Mouse (Mus musculus) mouse embryonic stem cell (cell line): ENCODE data around the gene Kidins220.

ENCODE experiments used
- in situ Hi-C, 2 experiments: fragments of 300-500 bp; cut with MboI; formaldehyde crosslinking; loops; 1 replicate in 1 of 2; 3 replicates in 1 of 2; pipeline ENCODE4 v1.14.3; 2019 to 2020; ENCODE audit warnings: low sequenced_read_pairs in 2 of 2, low pct_unique_long_range_greater_than_20kb in 1 of 2, mixed read lengths in 1 of 2; ENCODE audit not compliant: unreplicated experiment in 1 of 2

Gene Kidins220

GRCm38 (mm10) chr12:24958526-24958925, 16.2 kb upstream of the Kidins220 start:
- in situ Hi-C loops = no loop called here

- in situ Hi-C loops = no loop called here
Measured at GRCm38 (mm10) chr12:24961821-24962220, 12.9 kb upstream of the Kidins220 start.

DNA sequence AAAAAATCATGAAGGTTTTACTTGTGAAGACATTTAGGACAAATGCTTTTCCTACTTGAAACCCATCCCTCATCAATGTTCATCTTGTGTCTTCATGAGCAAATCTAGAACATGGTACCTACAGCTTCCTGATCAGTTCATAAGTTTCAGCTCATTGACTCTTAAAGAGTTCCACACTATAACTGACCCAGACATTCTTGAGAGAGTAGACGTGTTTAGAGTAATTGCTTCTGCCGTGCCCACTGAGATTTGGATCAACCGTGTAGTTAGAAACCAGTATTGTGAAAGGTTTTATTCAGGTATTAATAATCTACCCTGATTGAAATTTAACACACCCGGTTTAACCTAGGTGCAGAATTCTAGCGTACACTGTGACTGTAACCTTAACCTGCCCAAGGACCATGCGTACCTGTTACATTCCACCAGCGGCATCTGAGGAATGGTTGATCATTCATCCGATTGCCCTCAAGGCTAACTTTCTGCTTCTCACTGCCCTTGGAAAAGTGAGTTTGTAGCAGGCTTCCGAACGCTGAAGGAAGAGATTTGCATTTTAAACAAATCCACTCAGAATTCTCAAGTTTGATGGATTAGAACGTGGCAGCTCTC, 12.3 kb upstream of the Kidins220 start:
- in situ Hi-C loops = no loop called here

DNA sequence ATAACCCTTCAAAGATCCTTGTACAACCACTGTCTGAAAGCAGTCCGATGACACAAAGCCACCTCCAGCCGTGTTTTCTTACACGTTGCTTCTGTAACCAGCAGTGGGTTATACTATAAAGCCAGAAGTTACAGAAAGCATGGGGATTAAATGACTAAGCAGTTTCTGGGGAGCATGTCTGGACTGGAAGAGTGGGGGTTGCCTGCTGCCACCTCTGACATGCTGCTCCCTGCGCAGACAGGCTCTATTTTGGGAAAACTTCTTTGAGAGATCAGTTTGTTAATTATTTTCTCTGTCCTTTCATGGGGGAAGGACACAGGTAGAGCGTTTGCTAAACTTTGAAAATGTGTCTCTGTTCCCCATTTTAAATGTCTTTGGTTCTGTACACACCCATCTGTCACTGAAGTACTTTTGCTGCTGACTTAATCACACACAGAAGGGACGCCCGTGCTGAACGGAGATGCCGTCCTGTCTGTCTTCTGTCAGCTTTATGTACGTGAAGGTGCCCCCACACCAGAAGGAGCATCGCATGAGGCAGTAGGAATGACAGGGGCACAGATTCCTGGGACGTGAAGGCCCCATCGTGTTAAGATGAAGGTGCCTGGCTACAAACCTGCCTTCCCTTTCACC, 11.2 kb upstream of the Kidins220 start:
- in situ Hi-C loops = no loop called here

DNA sequence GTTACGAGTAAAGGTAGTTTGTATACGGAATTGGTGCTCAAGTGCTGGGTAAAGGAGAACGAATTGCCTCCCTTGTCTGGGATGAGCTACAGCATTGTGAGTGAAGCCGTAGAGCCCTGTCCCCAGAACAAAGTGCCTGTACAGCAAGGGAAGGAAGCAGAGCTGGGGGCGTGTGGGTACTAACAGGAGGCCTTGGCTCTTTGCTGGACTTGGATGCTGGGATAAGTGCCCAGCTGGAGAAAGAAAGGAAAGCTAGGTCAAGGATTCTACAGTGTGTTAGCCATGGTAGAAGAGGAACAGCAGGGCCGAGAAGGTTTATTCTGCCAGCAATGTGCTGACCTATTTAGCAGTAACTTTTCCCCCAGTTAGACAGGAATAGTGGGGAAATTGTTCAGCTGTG, 9.3 kb upstream of the Kidins220 start:
- in situ Hi-C loops = no loop called here

DNA sequence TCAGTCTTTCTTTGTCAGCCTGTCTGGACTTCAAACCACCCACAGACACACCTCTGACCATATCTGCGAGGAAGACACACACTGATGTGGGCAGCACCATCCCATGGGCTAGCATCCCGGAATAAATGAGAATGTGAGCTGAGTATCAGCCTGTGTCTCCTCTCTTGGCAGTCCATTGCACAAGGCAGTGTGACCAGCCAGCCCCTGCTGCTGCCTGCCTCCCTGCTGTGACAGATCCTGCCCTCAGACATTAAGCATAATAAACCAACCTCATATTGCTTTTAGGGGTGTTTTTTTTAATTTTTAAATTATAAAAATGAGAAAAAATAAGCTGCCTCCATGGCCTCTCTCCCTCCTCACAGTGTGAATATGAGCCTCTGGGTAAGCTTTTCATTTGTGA, 8.7 kb upstream of the Kidins220 start:
- in situ Hi-C loops = no loop called here

- in situ Hi-C loops = no loop called here
Measured at GRCm38 (mm10) chr12:24971490-24972200, 3.1 kb upstream of the Kidins220 start.

DNA sequence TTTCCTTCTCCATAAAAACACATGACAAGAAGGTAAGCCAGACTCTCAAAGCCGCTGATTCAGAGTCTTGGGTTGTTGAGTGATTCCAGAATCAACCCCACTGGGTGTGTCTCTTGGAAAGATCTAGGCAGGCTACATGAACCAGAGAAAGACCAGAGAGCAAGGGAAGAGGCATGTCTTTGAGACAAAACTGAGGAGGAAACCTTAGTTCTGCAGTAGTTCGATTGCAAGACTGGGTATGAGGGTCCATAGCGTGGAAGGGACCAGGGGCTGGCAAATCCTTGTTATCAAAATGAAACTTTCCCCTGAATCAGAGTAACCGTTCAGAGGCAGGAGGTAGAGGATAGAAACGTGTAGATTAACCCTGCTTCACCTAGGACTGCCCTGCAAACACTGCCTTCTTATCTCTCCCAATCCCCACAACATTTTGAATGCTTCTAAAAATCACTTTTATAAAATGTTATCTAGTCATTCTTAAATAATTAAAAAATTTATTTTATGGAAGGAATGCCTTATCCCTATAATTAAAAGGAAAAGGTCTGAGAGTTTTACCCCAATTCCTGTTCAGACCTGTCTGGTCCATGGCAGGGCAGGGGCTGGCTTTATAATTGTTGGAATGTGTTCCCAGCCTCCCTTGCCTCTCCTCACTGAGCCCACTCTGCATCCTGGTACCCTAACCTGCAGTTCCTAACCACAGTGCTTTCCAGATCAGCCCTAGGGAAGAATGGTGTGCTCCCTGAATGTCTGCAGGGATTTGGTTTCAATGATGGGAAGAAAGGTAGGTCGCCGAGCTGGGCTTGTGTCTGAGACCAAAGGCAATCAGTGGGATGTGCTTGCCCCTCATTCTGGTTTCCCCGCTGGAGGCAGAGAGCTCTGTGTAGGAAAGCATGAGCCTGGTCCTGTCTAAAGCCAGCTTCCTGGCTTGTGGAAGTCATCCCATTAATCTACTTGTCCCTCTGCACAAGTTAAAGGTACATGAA, 2.1 kb upstream of the Kidins220 start:
- in situ Hi-C loops = no loop called here

- in situ Hi-C loops = no loop called here
Measured at GRCm38 (mm10) chr12:24973586-24973985, 1.1 kb upstream of the Kidins220 start.

DNA sequence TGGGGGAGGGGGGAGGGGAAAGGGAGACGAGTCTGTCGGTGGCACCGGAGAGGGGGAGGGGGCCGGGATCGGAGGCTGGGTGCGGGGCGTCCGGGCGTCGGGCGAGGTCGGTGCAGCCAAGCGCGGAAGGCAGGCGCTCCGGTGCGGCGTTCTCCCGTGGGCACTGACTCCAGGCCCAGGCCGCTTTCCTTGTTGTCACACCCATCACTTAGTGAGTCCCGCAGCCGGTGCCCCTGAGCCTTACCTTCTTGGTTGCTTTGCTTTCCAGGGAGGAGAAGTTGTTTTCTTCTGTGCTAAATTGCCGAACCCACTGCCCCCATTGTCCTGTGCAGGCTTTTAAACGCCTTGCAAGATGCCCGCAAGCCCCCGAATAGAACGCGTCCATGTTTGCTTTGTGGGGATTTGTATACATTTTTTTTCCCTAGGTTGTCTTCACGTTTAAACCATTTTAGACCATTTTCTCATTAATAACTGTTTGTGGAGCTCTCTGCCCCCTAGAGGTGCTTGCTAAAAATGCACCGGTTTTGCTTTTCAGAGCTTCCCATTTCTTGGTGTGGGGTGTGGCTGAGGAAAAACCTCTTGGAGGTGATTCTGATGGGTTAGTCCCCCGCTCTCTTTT, 499 bp downstream of the Kidins220 start:
- in situ Hi-C loops = no loop called here

DNA sequence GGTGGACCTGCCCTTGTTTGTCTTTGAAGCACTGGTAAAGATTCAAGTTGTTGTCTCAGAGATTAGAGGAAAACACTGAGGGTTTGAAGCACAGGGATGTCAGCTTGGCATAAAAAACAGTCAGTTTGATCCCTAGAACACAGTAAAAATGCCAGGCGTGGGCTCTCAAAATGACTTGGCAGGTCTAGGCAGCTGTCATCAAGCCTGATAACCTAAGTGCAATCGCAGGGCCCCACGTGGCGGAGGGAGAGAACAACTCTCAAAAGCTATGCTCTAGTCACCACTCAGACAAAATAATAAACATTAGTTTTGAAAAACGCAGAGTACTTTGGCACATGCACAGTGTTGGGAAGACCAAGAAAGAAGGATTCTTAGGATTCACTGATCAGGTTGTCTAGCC, 10.5 kb downstream of the Kidins220 start:
- in situ Hi-C loops = no loop called here

- in situ Hi-C loops = no loop called here
Measured at GRCm38 (mm10) chr12:24995350-24995749, 20.6 kb downstream of the Kidins220 start.

- in situ Hi-C loops = no loop called here
Measured at GRCm38 (mm10) chr12:25005350-25005749, 30.6 kb downstream of the Kidins220 start.

GRCm38 (mm10) chr12:25009957-25010356, 35.2 kb downstream of the Kidins220 start:
- in situ Hi-C loops = no loop called here

- in situ Hi-C loops = no loop called here
Measured at GRCm38 (mm10) chr12:25010416-25010815, 35.7 kb downstream of the Kidins220 start.

GRCm38 (mm10) chr12:25011733-25012367, 37.1 kb downstream of the Kidins220 start:
- in situ Hi-C loops = no loop called here

DNA sequence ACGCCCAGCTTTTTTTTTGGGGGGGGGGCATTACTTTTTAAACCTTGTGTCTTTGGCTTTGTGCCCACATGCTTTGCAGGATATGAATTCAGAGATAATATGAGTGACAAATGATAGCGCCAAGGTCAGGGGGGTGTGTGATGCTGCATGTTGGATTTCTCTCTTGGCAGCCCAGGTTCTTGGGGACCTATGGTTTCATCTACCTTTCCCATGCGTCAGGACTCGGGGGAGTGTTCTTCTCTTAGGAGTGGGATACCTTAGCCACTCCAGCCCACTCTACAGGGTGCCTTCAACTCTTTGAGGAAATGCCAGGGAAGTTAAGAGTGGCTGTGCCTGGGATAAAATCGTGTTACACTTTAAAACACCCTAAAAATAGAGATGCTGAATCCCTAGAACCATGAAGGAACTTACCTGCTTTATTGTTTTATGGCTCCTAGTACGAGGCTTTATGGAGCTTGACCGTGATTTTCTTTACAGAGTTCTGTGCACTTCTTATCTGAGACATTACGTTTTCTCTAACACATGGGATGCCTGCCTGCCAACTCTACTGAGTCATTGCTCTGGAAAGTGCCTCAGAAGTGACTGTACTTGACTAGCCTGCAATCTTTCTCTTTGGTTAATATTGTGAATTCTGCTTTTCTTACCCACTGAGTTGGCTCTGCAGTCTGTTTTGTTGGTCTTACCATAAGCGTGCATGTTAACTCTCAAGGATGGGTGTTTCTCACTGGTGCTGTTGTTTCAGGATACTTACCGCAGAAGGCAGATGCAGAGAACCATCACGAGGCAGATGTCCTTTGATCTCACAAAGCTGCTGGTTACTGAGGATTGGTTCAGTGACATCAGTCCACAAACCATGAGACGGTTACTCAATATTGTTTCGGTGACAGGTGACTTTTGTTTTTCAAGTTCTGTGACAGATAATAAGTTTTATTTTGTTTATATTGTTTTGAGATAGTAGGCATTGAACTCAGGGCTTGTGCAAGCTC, 38.1 kb downstream of the Kidins220 start:
- in situ Hi-C loops = no loop called here
